Mouse (Mus musculus) monocyte, adult 5-6 weeks (primary cell): ENCODE results near the gene Pde6g. TPM values are rescaled to one million over a fixed set of nuclear protein-coding genes. Genes with fewer than 3 reads are reported as not detected.

ENCODE experiments used
- ATAC-seq: fragments of 153-309, 156-312 bp; replicated peaks from 2 replicates; pipeline ENCODE4 v1.8.0; 2017; ENCODE audit warnings: mild to moderate bottlenecking; ENCODE audit not compliant: low TSS enrichment, insufficient number of reproducible peaks, severe bottlenecking, poor library complexity, low FRiP score
- total RNA-seq: library from RNA; stranded (forward); fragments of 200-1000, 200-491, 200-594 nt; gene quantifications from 3 replicates; pipeline ENCODE4 v1.2.3, GENCODE M21; 2017

Pde6g gene
- total RNA-seq, 1 experiment from 2014 or later, result not detected

- no peak for ATAC-seq
Observed at GRCm38 (mm10) chr11:120483448-120483934, 30.2 kb upstream of the Pde6g start.

- no peak for ATAC-seq
Observed at GRCm38 (mm10) chr11:120472052-120472451, 18.8 kb upstream of the Pde6g start.

GRCm38 (mm10) chr11:120467736-120468092 is 14.4 kb upstream of the Pde6g start:
- no peak for ATAC-seq

- peak; percentile 98 for ATAC-seq
Observed at GRCm38 (mm10) chr11:120467051-120467735, 13.9 kb upstream of the Pde6g start, which contains the start of gene Arl16. Gene Arl16, minus strand, starts transcription at chr11:120467607.

- ATAC-seq, result no peak
Observed at GRCm38 (mm10) chr11:120465521-120465920, 12.2 kb upstream of the Pde6g start.

- no peak for ATAC-seq
Observed at GRCm38 (mm10) chr11:120464365-120464764, 11.1 kb upstream of the Pde6g start.

- ATAC-seq, result no peak
Observed at GRCm38 (mm10) chr11:120463536-120463935, 10.2 kb upstream of the Pde6g start.

- no peak for ATAC-seq
Observed at GRCm38 (mm10) chr11:120458847-120459597, 5.7 kb upstream of the Pde6g start.

- ATAC-seq, result peak; percentile 93
Observed at GRCm38 (mm10) chr11:120457772-120458751, 4.8 kb upstream of the Pde6g start, which contains the start of the genes Oxld1 and Ccdc137. Gene Oxld1, minus strand, starts transcription at chr11:120458068. Gene Ccdc137, plus strand, starts transcription at chr11:120458115.

GRCm38 (mm10) chr11:120457370-120457769 is 4.1 kb upstream of the Pde6g start:
- ATAC-seq, result no peak

GRCm38 (mm10) chr11:120455413-120455812 is 2.1 kb upstream of the Pde6g start:
- ATAC-seq, result no peak

- ATAC-seq, result no peak
Observed at GRCm38 (mm10) chr11:120454965-120455364, 1.7 kb upstream of the Pde6g start.

GRCm38 (mm10) chr11:120452246-120452645 is 1.1 kb downstream of the Pde6g start:
- no peak for ATAC-seq

GRCm38 (mm10) chr11:120447179-120447578 is 6.1 kb downstream of the Pde6g start:
- no peak for ATAC-seq

GRCm38 (mm10) chr11:120445475-120445874 is 7.8 kb downstream of the Pde6g start:
- no peak for ATAC-seq

- no peak for ATAC-seq
Observed at GRCm38 (mm10) chr11:120444106-120444505, 9.2 kb downstream of the Pde6g start.

- ATAC-seq, result no peak
Observed at GRCm38 (mm10) chr11:120442765-120443280, 10.5 kb downstream of the Pde6g start.

- no peak for ATAC-seq
Observed at GRCm38 (mm10) chr11:120442344-120442743, 11.0 kb downstream of the Pde6g start, which contains the start of gene Tspan10. Gene Tspan10, plus strand, starts transcription at chr11:120442644.
